Mouse (Mus musculus) liver, postnatal 0 days (tissue): ENCODE data around the gene 1110051M20Rik. TPM values are rescaled to one million over a fixed set of nuclear protein-coding genes. Genes with fewer than 3 reads are reported as not detected.

Experiments
- ATAC-seq: fragments of 200-750 bp; cut with Nextera tagmentation; 2 replicates; pipeline ENCODE4 v1.8.0; 2017; ENCODE audit warnings: mild to moderate bottlenecking, moderate library complexity
- DNase-seq: peaks from one replicate; pipeline ENCODE4 v3.0.0-alpha.2; 2016
- H3K27ac ChIP-seq: fragments of 300-500 bp; sonication (generic); 2 replicates; pipeline ENCODE4 v1.5.1; 2014; ENCODE audit warnings: antibody characterized with exemption, moderate library complexity, mild to moderate bottlenecking, low read depth
- H3K27me3 ChIP-seq: fragments of 300-500 bp; sonication (generic); 2 replicates; pipeline ENCODE4 v1.6.1; 2014; ENCODE audit warnings: low read length, control low read depth, mixed read lengths; ENCODE audit not compliant: insufficient read depth
- H3K36me3 ChIP-seq: fragments of 300-500 bp; sonication (generic); replicated peaks from 2 replicates; pipeline ENCODE4 v1.6.1; 2014; ENCODE audit warnings: mild to moderate bottlenecking, control low read depth, low read length, moderate library complexity, mixed read lengths; ENCODE audit not compliant: insufficient read depth
- H3K4me1 ChIP-seq: fragments of 300-500 bp; sonication (generic); 2 replicates; pipeline ENCODE4 v1.6.1; 2014; ENCODE audit warnings: antibody characterized with exemption, mild to moderate bottlenecking, control low read depth; ENCODE audit not compliant: insufficient read depth
- H3K4me2 ChIP-seq: fragments of 300-500 bp; sonication (generic); 2 replicates; pipeline ENCODE4 v1.6.1; 2014; ENCODE audit warnings: low read depth, mild to moderate bottlenecking, low read length, moderate library complexity, mixed read lengths
- H3K4me3 ChIP-seq: fragments of 300-500 bp; sonication (generic); 2 replicates; pipeline ENCODE4 v1.5.1; 2014; ENCODE audit warnings: low read depth, low read length
- H3K9ac ChIP-seq: fragments of 300-500 bp; sonication (generic); replicated peaks from 2 replicates; pipeline ENCODE4 v1.6.1; 2014; ENCODE audit warnings: mild to moderate bottlenecking, moderate library complexity
- H3K9me3 ChIP-seq: fragments of 300-500 bp; sonication (generic); 2 replicates; pipeline ENCODE4 v1.6.1; 2016; ENCODE audit warnings: mild to moderate bottlenecking, control low read depth, low read length, mixed read lengths
- CTCF ChIP-seq: sonication (generic); IDR thresholded peaks from 2 replicates; pipeline ENCODE4 v1.5.1; 2016; ENCODE audit warnings: antibody characterized with exemption, low read depth
- EP300 ChIP-seq: IDR thresholded peaks from 2 replicates; pipeline ENCODE4 v1.6.1; 2016; ENCODE audit warnings: antibody characterized with exemption, low read depth, mild to moderate bottlenecking
- WGBS: fragments of 180-500 bp; shearing (Covaris S2); extraction: QIAGEN DNeasy Blood & Tissue Kit; methylation state at CpG from one replicate; pipeline ENCODE4 v1.1.7; 2014; ENCODE audit not compliant: insufficient replicate concordance; 5-methylcytosine and 5-hydroxymethylcytosine counted together
- polyA plus RNA-seq: library from polyadenylated mRNA; unstranded; fragments of >200 nt; fragmentation: Nextera tagmentation; extraction: Ambion mirVana; gene quantifications from 2 replicates; pipeline ENCODE4 v1.2.1, GENCODE M21; 2015

Gene 1110051M20Rik
- polyA plus RNA-seq, 1 experiment from 2014 or later = 5.5 TPM

DNA sequence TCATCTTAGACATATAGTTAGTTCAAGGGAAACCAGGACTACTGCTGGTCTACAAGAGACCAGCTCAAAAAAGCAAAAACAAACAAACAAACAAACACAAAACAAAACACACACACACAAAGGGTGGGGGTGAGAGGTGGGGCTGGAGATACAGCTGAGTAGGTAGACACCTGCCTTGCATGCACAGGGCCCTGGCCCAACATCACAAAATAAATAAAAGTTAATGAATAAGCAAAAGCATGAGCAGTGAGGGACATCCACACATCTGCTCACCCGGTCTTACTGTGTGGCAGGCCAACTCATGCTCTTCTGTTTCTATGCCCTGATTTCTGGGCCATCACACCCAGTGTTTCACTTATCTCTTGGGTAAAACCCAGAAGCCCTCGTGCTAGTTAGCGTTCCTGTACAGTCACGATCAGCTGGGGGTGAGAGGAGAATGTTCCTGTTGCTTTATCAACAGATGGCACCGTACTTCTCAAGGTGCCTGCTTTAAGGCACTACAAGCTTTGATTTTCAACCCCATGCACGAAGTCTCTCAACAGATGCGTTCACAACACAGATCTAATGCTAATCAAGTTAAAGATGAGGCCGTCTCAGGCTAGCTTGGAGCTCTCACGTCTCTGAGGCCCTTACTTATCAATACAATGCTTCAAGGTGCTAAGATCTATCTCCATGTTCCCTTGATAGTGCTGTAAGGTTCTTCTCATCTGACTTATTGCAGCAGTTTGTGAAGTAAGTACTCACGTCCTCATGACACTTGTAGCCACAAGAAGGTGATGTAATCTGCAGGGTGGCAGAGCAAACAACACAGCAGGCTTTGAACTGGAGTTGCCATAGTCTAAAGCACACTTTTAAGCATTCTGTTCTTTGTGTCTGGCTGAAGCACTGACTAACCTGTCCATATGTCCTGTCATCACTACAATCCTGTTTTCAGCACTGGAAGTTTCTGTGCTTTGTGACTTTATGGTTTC lies 123.7 kb downstream of the 1110051M20Rik start:
- no peak for DNase-seq
- peak; percentile 45; the same call in 1 of the 2 replicates for ATAC-seq

DNA sequence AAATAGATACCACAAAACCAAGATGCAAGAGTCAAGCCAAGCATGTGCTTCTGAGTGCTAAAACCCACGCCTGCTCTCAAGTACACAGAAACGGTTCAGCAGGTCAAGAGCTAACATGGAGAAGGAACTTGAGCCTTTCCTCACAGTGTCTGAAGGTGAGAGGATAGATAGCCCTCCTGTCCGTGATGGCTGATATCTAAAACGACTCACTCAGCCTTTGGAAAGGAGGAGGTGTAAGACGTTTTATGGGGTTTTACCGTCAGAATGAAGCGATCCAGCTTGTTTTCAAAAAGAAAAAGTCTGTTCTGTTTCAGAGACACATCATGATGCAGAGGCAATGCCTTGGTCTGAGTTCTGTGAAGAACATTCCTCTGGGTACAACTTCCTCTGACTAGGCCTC lies 130.3 kb downstream of the 1110051M20Rik start:
- Histone ChIP-seq H3K9ac (no peak overlapping the region), H3K4me1 (no peaks in the 10 kb centered on the region), H3K4me2 (no peak overlapping the region), H3K9me3 (no peaks in the 10 kb centered on the region), H3K27ac (no peak overlapping the region), H3K4me3 (no peak overlapping the region), H3K27me3 (no peaks in the 10 kb centered on the region), H3K36me3 (no peaks in the 10 kb centered on the region)
- ATAC-seq = no peak
- TF ChIP-seq EP300 (no peak), CTCF (no peak)
- 71% methylated on average over 7 of the region's 7 CpGs for WGBS
- DNase-seq = no peak

More for the DNA sequence above, 123.7 kb downstream of the 1110051M20Rik start:
- Histone ChIP-seq H3K27ac (no peak overlapping the region), H3K36me3 (no peaks in the 10 kb centered on the region), H3K4me1 (no peaks in the 10 kb centered on the region), H3K4me2 (no peak overlapping the region), H3K9ac (no peak overlapping the region), H3K9me3 (no peaks in the 10 kb centered on the region), H3K27me3 (no peaks in the 10 kb centered on the region), H3K4me3 (no peak overlapping the region)
- TF ChIP-seq CTCF (no peak), EP300 (no peak)
- WGBS = 48% methylated on average over 10 of the region's 10 CpGs

DNA sequence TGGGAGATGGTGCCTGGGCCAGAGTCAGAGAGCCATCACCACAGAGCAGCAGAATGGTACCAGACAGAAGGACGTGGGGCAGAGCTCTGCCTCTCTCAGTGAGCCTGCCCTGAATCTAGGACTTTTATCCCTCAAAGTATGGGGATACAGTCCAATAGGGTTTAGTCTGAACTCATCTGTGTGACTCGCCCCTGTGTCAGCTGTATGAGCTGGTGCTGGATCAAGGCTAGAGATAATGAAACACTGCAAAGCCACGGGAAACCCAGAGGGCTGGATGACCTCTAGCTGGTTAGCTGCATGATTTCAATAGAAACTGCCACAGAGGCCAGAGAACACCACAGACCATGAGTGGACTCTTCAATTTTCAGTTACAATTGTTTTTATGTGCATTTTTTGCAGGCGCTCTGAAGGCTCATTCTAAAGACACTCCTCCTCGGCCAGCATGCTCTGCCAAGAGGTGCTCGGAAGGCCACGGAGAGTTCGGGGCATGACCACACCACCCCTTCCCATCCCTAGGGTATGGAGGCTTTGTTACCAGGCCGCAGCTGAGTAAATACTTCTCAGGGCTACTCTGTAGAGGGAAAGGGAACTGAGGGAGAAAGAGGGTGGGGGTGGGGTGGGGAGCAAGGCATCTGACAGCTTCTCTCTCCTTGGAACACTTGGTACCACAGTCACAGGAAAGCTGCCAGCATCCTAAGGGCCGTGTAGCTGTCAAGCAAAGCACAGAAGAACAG lies 131.8 kb downstream of the 1110051M20Rik start:
- TF ChIP-seq EP300 = no peak
- TF ChIP-seq CTCF = no peak
- Histone ChIP-seq H3K4me3 (no peak overlapping the region), H3K9me3 (no peaks in the 10 kb centered on the region), H3K4me1 (no peaks in the 10 kb centered on the region), H3K9ac (no peak overlapping the region), H3K36me3 (no peaks in the 10 kb centered on the region), H3K27ac (0 out of 2 replicates have a peak overlapping the region, but pooled peaks have one; percentile 16), H3K27me3 (no peaks in the 10 kb centered on the region), H3K4me2 (no peak overlapping the region)
- no peak for ATAC-seq
- WGBS = 54% methylated on average over 10 of the region's 10 CpGs
- DNase-seq = no peak

DNA sequence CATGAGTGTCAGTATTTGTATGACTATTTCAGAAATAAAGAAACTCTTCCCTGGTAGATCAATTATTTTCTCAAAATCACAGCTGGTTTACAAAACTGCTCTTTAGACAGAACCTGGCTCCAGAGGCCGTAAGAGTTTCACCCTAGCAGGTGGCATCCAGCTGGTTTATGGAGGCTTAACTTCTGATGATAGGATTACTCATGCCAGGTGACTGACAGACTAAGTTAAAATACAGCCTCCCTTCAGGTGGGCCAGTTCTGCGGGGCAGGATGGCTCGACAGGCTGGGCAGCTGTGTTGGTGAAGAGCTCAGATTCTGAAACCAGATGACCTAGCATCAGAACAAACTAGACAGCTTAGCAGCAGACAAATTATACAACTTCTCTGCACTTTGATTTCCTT lies 135.0 kb downstream of the 1110051M20Rik start:
- TF ChIP-seq CTCF = no peak
- no peak for TF ChIP-seq EP300
- H3K9me3 ChIP-seq = no peaks in the 10 kb centered on the region
- H3K4me2 ChIP-seq = no peak overlapping the region
- H3K4me1 ChIP-seq = no peaks in the 10 kb centered on the region
- H3K9ac ChIP-seq = no peak overlapping the region
- no peak overlapping the region for H3K27ac ChIP-seq
- ATAC-seq (no peak), DNase-seq (no peak)
- no peak overlapping the region for H3K4me3 ChIP-seq
- H3K36me3 ChIP-seq = no peaks in the 10 kb centered on the region
- 82% methylated on average over 3 of the region's 3 CpGs for WGBS
- H3K27me3 ChIP-seq = no peaks in the 10 kb centered on the region

DNA sequence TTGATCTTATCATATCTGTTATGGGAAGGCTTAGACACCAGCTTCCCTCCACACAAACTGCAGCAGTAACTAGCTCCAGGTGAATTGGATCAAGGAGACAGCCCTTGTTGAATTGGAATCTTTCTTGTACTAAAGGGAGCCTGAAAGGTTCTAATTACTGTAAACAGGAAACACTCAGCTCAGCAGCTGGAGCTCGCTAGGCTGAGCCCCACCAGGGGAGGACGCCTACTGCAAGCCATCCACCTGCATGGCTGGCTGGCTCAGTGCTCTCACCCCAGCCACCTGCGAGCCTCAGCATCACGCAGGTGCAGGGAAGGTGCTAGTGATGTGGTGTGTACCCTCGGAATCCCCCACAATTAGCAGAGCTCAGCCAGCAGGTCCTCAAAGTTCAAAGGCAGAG lies 135.8 kb downstream of the 1110051M20Rik start:
- no peak for DNase-seq
- ATAC-seq = no peak
- no peak overlapping the region for H3K27ac ChIP-seq
- no peaks in the 10 kb centered on the region for H3K27me3 ChIP-seq
- TF ChIP-seq CTCF (no peak), EP300 (no peak)
- no peaks in the 10 kb centered on the region for H3K9me3 ChIP-seq
- no peaks in the 10 kb centered on the region for H3K36me3 ChIP-seq
- 53% methylated on average over 5 of the region's 5 CpGs for WGBS
- no peaks in the 10 kb centered on the region for H3K4me1 ChIP-seq
- no peak overlapping the region for H3K9ac ChIP-seq
- H3K4me2 ChIP-seq = no peak overlapping the region
- no peak overlapping the region for H3K4me3 ChIP-seq

DNA sequence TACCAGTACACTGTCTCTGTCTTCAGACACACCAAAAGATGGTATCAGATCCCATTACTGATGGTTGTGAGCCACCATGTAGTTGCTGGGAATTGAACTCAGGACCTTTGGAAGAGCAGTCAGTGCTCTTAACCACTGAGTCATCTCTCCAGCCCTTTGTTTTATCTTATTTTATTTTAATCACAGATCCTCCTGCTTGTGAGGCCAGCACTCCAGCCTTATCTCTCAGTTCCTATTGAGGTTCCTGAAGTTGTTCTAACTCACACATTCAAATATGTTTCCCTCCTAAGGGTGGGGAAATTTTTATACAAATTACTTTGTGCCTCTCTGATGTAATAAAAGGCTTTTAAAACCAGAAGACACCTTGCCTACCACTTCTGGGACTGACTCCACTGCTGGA lies 137.9 kb downstream of the 1110051M20Rik start:
- DNase-seq = no peak
- no peak for ATAC-seq
- Histone ChIP-seq H3K36me3 (no peaks in the 10 kb centered on the region), H3K4me3 (no peak overlapping the region), H3K9me3 (no peaks in the 10 kb centered on the region), H3K4me1 (no peaks in the 10 kb centered on the region), H3K27me3 (no peaks in the 10 kb centered on the region), H3K4me2 (no peak overlapping the region), H3K27ac (no peak overlapping the region), H3K9ac (no peak overlapping the region)
- no peak for TF ChIP-seq CTCF
- no peak for TF ChIP-seq EP300
